Mouse (Mus musculus) mesoderm, embryonic 11.5 days (tissue): ENCODE measurements around the gene Ptprz1.
A peak's percentile ranks its signal among the peaks of the same experiment; 100 is the strongest.

ENCODE experiments used
- DNase-seq: peaks from one replicate; pipeline ENCODE4 v3.0.0-alpha.2; 2012; ENCODE audit warnings: low read depth, low spot score

Gene Ptprz1

DNA sequence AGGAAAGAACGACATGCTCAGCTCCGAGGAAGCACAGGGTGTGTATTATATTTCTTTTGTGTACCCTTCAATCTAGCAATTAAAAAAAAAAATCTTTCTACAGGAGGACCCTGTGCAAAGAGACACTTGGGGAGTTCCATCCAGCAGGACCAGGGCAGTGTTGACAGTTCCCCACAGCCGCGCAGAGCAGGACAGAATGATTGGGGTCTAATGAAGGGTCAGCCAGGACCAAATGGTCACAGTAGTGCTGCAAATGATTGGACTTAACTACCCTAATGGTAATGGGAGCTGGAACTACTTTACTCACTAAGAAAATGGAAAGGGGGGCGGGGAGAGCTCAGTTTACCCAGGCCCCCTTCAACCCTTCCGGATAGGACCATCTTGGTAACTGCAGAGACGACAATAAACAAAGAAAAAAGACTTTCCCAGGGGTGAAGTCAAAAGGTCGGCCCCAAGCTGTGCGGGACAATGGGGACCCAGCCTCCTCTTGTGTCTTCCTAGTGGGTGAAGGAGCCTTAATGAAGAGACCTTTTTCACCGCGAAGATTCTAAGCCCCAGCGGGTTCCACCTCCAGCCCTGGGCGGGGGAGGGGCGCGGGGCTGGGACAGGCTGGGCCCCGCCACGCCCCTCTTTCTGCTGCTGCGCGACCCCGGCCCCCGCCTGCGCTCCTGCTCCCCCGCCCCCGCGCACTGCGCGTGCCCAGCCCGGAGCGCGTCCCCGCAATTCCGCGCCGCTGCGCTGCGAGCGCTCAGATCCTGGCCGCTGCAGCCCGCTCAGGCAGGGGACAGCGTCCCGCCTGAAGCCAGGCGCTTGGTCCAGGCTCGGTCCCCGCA, at the start of gene Ptprz1:
Ptprz1 (plus strand) TSS at position 722 of the 833 bp plus-strand sequence.
- peak; percentile 89 for DNase-seq

DNA sequence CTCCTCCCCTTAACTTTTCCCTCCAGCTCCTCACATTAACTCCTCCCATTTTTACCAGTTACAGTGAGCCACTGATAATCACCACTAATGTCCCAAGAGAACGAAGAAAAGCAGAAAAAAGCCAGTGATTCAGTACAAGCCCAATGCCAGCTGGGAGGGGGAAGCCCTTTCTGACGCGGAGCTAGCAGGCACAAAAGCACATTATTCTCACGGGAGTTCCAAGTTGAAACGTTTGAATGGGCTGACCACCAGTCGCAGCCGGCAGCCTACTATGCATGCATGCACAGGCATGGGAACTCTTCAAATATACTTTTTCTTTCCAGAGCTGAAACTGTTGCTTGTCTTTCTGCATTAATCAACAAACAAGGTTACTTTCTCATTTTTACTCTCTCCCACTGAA, 41.7 kb upstream of the Ptprz1 start:
- peak; percentile 62 for DNase-seq

DNA sequence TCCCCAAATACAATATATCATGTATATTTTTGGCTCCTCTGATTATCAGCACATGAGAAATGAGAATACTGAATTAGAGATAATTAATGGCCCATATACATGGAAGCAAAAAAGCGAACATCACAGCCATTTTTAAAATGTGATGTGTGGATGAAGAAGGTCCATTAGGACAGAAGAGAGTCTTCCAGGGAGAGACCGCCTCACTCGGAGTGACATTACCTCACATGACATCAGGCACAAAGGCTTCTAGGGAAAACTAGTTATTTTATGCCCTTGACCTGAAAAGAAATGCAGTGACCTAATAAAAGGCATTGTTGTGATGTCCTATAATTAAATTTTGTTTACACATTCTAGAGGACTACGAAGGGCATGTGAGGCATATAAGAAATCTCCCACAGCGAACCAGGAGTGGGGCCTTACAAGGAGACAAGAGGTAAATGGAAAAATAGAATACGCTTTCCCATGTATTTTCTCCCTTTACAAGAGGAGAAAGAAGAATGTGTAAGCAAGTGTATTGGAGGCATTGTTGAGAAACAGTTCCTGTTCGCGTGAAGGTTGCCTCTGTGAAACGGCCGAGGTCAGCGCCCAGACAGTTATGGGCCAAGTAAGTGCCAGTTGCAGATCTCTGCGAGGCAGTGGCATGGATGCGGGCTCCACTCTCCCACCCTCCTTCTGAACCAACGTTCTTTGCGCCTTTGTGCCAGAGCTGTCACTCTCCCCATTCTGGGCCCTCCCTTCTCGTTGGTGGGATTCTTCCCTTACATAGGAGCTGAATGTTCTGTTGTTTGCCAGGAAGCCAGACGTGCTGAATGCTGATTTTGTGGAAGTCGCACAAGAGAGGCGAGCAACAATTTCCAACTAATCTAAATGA, 41.0 kb upstream of the Ptprz1 start:
- DNase-seq, result peak; percentile 23

DNA sequence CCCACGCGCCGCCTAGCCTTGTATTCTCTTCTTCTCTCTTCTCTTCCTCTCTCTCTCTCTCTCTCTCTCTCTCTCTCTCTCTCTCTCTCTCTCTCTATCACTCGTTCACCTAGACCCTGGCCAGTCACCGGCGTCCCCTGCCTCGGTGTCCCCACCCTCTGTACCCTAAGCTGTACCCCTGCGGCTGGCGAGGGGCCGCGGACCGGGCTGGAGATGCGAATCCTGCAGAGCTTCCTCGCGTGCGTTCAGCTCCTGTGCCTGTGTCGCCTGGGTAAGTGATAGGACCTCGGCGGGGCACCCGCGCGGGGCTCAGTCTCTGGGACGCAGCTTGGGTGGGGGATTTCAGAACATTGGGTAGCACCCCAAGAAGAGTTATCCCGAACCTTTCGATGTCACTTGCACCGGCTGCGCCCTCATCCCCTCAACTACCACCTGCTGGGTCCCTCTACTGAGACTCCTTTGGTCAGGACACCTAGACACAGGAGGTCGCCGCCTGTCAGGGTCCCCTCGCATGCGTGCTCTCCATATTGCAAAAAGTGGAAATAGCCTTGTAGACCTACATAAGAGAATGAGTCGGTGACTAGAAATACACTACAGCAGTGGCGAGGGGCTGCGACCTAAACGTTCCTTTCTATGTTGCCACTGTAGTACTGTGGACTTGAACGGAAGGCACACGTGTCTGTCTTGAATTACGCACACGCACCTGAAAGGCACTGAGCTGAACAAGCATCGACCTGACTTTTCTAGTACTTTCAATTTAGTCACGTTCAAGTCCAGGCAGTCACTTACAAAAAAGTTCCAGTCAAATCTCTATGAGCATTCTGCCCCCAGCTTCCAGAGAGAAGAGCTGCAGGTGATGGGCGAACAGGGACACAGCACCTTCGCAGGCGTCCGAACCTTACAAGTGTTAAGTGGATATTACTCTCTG, 576 bp downstream of the Ptprz1 start:
- peak; percentile 37 for DNase-seq

DNA sequence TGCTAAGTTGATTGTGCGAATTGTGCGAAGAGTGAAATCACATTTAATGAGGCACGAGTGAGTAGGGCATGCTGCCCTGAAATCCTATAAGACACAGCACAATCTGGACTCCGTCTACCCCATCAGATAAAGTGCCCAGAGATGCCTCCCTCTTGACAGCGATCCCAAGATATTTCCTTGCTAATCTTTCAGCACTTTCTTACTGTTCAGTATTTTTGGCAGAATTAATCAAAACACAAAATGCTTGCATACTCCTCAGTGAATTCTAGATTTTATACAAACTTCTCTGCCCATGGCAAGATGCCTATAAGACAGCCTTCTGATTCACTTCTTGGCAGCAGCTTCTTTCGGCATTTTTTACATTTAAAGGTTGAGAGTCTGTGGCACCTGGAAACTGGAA, 12.7 kb downstream of the Ptprz1 start:
- DNase-seq, result no peak

DNA sequence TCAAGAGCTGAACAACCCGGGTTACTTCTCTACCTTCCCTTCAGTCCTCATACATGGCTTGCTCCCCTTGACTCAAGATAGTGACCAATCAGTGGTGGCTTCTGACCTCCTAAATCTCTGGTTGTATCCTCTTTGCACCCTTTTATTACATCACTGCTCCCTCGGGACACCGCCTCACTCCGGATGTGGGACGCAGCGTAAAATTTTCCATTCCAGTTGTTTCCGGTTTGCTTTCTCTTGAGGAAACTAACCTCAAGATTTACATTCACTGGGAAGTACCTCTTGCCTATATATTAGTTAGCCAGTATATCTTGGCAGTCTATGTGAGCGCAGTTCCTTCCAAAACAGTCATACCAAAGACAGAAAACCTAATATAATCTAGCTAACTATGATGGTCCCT, 14.0 kb downstream of the Ptprz1 start:
- DNase-seq, result no peak

DNA sequence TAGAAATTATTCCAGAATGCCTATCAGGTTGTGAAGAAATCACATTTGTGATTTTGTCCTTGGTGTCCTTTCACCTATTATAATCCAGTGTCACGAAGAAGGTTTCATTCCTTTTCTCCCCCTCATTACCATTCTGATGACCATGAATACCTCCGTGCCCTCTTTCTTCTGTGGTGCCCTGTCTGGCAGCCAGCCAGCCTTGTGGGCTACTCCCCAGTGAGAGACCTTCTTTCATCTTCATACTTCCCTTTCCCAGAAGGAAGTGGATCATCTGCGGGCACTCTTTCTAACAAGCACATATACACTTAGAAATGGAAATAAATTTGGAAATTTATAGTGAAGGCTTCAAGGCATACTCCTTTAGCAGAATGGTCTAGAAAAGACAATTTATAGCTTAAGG, 26.7 kb downstream of the Ptprz1 start:
- no peak for DNase-seq

DNA sequence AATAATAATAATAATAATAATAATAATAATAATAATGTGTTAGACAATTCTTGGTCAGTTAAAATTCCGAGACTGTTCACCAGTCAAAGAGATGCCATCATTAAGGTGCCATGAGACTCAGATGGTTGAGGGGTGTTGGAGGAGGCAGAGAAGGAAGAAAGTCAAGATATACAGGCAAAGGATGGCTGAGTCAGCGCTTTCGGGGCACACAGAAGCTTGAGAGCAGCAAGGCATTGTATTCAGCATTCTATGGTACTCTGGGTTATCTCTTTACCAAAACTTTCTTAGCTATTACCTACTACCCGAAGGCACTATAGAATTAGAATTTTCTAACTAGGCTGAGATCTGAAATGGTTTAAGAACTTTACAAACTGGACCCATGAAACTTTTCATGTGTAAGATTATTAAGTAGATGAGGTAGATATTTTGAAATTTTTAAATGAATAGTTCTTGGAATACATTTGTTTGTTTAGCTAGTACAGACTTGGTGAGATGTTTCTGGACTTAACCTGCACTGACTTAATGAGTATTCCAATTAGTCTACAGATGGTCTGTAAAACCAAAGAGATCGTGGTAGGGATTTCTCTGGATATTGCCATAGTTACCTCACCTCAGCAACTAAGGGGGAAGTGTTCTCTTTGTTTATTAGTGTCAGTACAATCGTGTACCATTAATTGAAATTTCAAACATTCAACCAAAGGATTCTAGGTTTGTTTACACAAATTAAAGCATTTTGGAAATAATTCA, 33.4 kb downstream of the Ptprz1 start:
- no peak for DNase-seq

DNA sequence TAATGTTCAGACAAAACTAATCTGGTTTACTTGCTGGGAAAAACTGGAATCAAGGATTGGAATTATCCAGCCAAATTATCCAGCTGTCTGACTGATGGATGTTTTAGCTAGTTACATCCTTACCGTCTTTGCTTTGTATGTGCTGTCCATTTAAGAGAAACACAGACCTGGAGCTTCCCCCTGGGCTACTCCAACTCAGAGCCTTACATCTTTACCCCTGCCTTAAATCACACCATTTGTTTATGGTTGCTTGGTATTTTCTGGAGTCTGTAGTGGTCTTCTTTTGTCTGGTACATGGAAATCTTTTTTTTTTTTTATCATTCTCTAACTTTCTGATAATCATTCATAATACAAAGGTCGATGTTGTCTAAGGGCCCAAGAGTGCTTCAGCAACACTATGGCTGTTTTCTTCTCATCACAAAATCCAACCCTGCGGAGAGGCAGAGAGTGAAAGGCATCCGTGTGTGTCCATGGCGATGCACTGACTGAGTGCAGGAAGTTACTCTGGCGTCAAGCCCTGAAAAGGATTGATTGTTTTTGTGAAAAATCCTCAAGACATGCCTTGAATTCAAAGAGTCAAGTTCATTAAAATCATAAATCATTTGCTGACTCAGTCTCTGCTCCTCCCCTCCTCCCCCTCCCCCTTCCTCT, 34.1 kb downstream of the Ptprz1 start:
- DNase-seq, result peak; percentile 49

DNA sequence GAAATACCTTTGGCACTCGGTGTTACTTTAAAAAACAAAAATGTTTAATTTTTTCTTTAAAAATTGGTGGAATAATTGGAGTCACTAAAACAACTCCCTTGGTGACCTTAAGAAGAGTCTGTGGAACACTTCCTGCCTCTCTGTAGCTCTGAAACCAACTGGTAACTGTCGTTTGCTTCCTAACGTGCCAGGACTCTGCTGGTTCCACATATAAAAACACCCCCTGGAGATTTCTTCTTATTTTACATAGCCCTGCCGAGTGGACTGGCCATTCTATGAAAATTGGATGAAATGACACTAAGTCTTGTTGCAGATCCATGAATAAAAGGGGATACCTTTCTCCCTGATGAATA, 34.6 kb downstream of the Ptprz1 start:
- DNase-seq, result no peak

DNA sequence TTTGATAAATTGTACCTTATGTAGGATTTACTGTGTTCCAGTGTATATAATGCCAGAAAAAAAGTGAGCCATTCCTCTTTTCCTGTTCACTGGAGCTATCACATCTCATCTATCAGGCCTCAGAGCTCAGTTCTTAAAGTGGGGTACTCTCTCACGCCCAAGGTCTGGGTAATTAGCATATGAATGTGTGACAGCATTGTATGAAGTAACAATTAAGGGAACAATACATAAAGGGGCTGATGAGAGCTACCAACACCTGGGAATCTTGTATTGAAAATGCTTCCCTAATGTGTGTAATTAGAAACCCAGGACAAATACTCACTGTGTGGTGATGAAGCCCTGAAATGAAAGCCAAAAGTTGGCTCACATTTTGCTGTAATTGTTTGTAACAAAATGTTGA, 47.6 kb downstream of the Ptprz1 start:
- peak; percentile 30 for DNase-seq

DNA sequence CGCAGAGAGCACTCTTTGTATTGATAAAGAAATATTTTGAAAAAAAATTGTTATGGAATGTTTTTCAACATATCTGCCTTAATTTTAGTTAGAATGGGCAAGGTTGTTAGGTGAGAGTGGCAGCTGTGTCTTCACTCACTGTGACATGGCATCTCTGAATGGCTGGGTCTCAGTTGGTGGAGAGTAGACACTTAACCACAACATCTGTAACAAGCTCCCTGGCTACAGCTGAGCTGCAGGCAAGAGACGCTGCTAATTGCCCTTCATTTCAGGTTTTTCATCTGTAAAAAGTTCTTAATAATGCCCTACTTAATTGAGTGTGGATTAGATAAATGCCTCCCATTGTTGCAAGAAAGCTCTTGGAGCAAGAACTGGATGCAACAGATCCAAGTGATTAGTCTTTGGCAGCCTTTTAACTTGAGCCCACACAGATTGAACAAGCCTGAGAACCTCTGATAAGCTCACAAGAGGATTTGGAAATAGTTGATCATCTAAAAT, 57.5 kb downstream of the Ptprz1 start:
- no peak for DNase-seq

DNA sequence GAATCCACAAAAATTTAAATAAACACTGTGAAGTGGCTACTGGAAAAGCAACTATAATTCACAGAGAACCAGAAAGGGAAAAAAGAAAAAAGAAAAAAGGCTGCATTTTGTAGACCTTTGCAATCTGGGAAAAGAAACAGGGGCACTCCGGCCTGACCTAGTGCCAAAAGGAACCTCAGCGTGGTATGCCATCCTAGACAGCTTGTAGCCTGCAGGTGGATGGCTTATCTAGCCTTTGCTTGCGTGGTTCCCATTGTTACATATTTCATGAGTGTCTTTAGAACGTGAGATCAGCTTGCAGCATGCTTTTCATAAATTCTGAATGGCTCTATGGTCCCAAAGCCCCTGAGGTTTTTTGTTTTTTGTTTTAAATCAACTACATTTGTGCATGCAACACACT, 61.8 kb downstream of the Ptprz1 start:
- no peak for DNase-seq

DNA sequence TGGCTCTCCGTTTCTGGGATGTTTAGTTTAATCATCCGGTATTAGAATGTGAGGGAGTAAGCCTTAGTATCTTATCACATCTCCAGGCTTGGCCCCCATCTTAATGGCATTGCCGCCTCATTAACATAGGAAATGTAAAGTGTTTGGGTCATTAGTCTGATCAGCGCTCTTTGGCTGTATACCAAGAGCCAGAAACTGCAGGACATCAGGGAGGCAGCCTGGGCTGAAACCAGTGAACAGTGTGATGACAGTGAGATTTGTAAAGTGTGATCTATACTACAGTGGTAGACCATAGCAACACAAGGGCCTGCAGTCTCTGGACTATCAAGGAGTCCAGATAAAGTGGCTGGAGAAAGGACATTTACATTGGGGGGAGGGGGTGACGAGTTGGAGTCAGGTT, 62.2 kb downstream of the Ptprz1 start:
- no peak for DNase-seq

DNA sequence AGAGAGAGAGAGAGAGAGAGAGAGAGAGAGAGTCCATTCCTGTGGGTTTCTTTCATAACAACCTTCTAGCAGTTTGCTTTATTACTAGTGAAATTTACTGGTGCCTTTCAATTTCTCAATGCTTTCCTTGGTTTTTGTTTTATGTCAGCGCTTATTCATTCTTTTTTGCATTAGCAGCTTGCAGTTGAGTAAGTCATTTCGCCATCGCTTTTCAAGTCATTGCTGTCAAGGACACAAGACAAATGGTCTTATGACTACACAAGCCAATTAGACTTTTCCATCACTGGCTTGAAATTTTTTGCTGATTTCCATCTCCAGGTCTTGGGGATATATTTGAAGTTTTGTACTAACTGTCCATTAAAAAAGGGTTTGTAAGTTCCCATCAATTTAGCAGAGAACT, 68.9 kb downstream of the Ptprz1 start:
- DNase-seq, result no peak

DNA sequence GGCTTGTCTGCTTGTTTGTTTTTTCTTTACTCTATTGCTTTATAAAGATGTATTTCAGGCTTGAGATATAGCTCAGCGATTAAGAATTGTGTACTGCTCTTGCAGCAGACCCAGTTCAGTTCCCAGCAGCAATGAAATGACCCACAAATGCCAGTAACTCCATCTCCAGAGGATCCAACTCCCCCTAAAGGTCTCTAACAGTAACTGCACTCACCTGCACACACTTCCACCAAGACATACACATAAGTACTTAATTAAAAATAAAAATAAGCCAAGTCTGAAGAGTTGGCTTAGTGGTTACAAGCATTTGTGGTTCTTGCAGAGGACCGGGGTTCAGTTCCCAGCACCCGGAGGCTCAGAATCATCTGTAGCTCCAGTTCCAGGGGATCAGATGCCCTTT, 88.1 kb downstream of the Ptprz1 start:
- no peak for DNase-seq

DNA sequence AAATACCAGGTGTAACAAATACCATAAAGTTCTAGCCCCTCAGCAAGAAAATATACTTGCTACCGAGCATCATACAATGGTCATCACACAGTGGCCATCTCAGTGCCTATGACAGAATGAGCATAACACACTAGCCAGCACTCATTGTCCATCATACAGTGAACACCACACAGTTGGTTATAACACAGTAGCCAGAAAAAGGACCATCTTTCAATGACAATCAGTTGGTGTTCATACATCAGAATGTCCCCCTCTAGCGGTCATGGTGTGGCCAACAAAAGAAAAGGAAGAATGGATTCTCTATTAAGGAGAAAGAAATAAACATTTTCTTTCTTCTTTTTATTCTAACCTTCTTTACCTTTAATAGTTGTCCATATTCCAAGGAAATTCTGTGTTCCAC, 92.8 kb downstream of the Ptprz1 start:
- DNase-seq, result peak; percentile 36

DNA sequence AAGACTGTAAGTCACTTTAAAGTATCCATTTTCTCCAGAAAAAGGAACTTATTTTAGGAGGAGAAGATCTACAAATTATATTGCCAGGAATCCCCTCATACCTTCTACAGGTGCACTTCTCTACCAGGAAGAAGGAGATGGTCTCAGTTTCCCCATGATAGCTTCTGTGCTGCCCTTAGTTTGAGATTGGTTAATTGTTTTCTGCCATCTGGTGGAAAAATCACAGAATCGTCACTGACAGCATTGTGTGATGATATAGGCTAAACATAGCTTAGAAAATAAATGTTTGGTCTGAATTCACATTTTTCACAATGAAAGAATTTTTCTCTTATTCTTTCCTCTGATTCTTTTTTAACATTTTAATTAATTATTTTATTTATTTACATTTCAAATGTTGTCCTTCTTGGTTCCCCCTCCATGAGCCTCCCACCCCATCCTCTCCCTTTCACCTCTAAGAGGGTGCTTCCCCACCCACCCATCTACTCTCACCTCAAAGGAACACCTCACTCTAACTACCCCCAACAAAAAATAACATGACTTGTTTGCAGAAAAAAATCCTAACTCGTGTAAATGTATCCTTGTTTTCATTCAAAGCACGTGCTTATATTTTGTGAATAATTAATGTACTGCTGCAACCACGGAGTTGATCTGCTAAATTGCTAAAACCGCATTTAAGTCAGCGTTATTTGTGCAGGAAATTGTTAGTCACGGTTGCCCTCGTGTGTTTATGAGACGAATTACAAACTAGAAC, 108.6 kb downstream of the Ptprz1 start:
- DNase-seq, result peak; percentile 37

DNA sequence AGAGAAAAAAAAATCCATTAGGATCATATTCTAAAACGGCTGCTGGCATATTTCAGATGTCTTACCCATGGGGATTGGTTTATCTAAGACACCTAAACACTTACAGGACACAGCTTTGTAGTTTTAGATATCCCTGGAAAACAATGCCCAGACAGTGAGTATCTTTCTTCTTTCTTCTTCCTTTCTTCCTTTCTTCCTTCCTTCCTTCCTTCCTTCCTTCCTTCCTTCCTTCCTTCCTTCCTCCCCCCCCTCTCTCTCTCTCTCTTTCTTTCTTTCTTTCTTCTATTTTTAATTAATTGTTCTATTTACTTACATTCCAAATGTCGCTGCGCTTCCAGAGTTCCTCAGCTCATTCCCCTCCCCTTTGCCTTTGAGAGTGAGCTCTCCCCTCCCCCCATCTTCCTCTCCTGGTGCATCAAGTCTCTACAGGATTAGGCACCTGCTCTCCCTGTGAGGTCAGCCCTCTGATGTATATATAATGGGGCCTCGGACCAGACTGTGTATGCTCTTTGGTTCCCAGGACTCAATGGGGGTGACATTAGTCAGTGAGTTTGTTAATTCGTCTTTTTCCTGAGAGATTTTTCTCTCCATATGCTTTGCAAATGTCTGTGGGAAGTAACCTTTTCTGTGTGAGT, 109.3 kb downstream of the Ptprz1 start:
- peak; percentile 25 for DNase-seq
